Mouse (Mus musculus) kidney, adult 2 months (tissue): ENCODE measurements around the gene Praf2.

Source experiments
- CTCF ChIP-seq: fragments of 200-500 bp; conservative IDR thresholded peaks from 2 replicates; pipeline ENCODE4 v1.5.1; 2011; ENCODE audit warnings: low read depth, mild to moderate bottlenecking, control low read depth, low read length, moderate library complexity, mixed read lengths; ENCODE audit not compliant: insufficient read depth, insufficient read length
- POLR2A ChIP-seq: fragments of 200-500 bp; IDR thresholded peaks from one replicate; pipeline ENCODE4 v1.6.1; 2011; ENCODE audit warnings: low read depth, low read length, control low read depth

- peak; percentile 39 for TF ChIP-seq CTCF
- no peak for TF ChIP-seq POLR2A
These were observed 15.2 kb downstream of the Praf2 start for GRCm38 (mm10) chrX:7743470-7743869.
